Mouse (Mus musculus) retina, adult 2 months (tissue): ENCODE results near the gene Gm43518.

Experiments used
- DNase-seq: peaks from one replicate; pipeline ENCODE4 v3.0.0-alpha.2; 2012; ENCODE audit warnings: low read depth, low spot score

The Gm43518 gene

DNA sequence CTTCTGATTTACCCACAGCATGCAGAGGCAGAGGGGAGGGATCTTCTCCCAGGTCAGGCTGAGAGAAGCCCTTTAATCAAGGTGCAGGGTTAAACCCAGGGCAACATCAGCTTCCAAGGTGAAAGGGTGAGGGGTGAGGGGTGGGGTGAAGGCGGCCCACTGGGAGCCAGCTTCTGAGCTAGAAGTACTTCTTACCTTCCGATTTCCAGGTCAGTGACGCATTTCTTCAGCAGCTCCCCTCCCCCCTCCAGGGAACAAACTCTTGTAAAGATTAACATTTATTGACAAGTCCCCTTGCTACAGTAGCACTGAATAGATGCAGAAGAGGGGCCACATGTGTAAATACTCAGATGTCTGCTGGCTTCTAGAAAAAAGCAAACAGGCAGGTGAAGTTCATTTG is 50.0 kb downstream of the Gm43518 start:
- no peak for DNase-seq

GRCm38 (mm10) chr5:123978131-123978530 is 50.9 kb downstream of the Gm43518 start:
- DNase-seq: no peak

DNA sequence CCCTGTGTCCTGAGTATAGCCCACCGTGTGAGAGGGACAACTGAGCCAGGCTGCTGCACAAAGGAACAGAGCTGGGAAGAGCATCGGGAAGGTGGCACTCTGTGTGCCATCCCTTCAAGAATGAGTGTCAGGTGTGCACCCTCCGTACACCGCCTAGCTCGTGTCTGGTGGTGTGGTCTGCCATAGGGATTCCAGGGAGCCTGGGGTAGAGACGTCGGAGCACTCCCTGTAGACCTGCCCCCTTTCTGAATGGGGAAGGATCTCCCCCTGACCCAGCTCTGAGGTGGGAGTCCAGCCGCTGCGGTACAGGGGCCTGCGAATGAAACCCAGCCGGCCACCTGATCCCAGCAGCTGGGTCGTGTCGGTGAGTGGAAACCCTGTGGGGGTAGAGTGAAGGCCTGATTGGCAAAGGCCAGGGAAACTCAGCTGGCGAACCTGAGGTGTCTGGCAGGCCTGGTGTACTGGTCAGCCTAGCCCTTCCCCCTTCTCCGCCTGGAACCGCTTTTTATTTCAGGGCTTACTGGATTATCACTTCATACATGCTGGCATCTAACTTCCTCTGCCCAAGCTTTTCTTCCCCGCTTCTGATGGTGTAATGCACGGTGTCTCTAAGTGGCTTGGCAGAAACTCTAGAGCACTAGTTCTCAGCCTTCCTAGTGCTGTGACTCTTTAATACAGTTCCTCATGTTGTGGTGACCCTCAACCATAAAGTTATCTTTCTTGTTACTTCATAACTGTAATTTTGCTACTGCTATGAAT is 52.2 kb downstream of the Gm43518 start:
- DNase-seq: no peak

DNA sequence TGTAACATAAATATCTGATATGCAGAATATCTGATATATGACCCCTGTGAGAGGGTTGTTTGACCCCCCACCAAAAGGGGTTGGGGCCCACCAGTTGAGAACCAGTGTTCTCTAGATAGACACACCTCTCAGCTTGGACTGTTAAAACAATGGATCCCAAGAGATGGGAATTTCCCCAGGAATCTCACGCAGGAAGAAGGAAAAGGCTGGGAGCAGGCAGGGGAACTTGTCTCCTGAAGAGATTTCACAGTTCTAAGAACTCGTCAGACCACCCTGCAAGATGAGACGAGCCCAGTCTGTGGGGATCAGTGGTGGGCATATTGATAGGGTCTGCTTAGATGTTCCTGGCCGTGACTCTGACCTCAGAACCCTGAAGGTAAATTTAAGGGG is 52.8 kb downstream of the Gm43518 start:
- no peak for DNase-seq

DNA sequence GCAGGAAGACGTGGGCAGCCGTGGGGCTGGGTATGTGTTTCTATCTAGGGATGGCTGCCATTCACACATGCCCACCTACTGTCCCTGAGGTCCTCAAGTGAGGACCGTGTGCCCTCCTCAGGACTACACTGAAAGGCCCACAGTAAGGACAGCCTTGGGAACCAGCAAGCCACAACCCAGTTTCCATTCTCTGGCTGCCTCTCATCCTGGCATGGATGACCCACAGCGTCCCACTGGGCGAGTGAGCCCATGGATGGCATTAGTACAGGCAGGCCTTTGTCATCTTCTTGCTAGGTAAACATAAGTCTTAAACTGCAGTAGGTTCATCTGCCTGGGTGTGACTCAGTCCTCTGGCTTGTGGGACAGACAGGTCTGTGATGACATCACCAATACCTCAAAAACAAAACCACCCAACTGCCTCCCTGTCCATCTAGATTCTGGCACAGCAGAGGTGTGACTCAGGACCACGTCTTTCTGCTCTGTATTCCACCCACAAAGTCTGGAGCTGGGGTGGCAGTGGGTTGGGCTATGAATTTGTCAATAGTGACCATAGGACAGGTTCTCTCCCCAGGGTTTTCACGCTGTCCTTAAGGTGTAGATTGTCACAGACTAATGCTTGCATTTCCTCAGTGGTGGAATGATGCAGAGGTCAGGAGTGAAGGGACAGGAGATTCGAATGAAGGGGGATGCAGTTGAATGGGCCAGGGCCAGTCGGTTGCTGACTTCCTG is 53.5 kb downstream of the Gm43518 start:
- no peak for DNase-seq

- DNase-seq: no peak
These were observed 54.0 kb downstream of the Gm43518 start for GRCm38 (mm10) chr5:123981250-123981554.

GRCm38 (mm10) chr5:123982838-123983237 is 55.6 kb downstream of the Gm43518 start:
- DNase-seq: no peak

DNA sequence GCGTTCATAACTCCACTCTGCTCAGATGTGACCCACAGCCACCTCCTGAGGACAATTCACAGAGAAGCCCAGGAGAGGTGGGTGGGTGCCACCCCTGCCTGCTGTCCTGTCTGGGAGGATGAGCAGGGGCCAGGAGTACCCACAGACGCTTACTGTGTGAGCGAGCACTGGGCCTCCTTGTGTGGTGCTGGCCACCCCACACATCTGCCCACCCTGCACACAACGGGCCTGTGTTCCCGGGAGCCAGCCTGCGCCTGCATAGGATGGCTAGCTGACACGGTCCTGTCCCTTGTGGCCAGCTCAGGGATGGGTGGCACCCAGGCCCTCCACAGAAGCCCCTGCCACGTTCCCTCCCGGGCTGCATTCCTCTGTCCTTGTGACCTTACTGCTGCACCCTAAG is 58.2 kb downstream of the Gm43518 start:
- no peak for DNase-seq

DNA sequence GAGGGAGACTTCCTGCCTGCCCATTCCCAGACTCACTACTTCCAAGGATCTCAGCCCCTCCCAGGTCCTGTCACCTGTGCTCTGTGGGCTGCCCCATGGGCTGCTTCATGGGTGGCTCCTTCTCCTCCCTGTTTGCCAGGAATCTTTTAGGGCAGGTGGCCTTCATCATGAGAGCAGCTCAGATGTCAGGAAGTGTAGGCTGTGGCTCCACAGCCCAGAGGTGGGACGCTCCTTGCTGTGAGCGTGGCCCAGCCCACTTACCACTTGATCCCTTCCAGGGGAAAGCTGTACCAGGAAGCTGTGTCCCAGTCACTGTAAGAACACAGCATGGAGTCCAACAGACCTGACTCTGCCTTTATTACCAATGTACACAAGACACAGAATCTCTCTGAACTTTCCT is 59.7 kb downstream of the Gm43518 start:
- DNase-seq: no peak

DNA sequence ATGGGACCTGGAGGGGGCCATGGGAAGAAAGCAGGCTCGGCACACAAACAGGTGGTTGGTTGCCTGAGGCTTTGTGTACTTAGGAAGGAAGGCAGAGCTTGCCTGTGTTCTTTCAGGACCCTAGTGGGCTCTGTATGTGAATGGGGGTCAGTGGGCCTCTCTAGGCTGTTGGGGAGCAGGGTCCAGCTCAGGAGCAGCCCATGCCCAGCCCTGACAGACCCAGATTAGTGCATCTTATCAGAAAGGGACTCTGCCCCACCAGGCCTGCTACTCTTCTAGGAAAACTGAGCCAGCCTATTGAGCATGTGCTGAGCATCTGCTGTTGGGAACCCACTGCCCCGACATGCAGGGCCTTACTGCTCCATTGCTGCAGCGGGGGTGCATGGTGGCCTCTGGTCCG is 60.3 kb downstream of the Gm43518 start:
- no peak for DNase-seq
